Comparison of ENCODE assay signal across 9 mouse cellular contexts in the genomic region with DNA sequence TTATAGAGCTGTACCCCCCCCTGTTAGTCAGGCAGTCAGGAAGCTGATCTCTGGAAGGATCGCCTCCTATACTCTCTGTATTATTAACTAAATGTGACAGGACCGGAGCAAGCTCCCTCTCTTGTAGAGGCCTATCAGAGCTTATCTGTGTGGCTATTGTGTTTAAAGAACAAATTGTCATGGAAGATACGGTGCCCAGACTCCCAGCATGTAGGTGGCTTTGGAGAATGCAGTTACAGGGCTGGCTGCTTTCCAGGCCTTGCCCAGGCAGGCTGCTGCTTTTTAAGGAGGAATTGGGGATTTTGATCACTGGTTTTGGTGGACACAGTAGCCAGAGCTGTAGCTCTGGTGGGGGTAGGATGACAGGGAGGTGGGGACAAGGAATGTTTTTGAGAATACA.
DNase-seq lines count a peak whose midpoint lies in the region; ATAC-seq lines count a peak whose summit lies in the region.
"Had no signal": no experiment of that assay in that cellular context is flagged by ENCODE, and none has a peak within 500 bp of the region (broad histone marks: within the 10 kb centered on the region; RNA-seq: fewer than 3 reads in every experiment).

No protein-coding gene starts in this region.

- H3K9me3 ChIP-seq in embryonic facial prominence, embryonic 12.5 days = no peaks in the 10 kb centered on the region
- H3K9me3 ChIP-seq in embryonic facial prominence, embryonic 10.5 days = no peaks in the 10 kb centered on the region
- H3K9me3 ChIP-seq in liver, embryonic 16.5 days (replicated peaks; ENCODE audit: control insufficient read depth, low read length) = no peaks in the 10 kb centered on the region
- H3K9me3 ChIP-seq in liver, embryonic 11.5 days (ENCODE audit: control insufficient read depth, low read length) = no peaks in the 10 kb centered on the region

- H3K27me3 ChIP-seq in embryonic facial prominence, embryonic 12.5 days = no peaks in the 10 kb centered on the region
- H3K27me3 ChIP-seq in embryonic facial prominence, embryonic 10.5 days (replicated peaks; ENCODE audit: low read depth, poor library complexity, severe bottlenecking) = no peaks in the 10 kb centered on the region
- H3K27me3 ChIP-seq in liver, embryonic 16.5 days (ENCODE audit: control insufficient read depth, insufficient read depth, low read depth, low read length) = no peaks in the 10 kb centered on the region
- no peaks in the 10 kb centered on the region for H3K27me3 ChIP-seq in liver, embryonic 11.5 days (replicated peaks; ENCODE audit: control insufficient read depth, insufficient read depth, low read length)

- 0 out of 2 replicates have a peak overlapping the region, but pooled peaks have one; percentile 61 for H3K27ac ChIP-seq in embryonic facial prominence, embryonic 12.5 days
- no peak overlapping the region for H3K27ac ChIP-seq in embryonic facial prominence, embryonic 10.5 days (replicated peaks)
- H3K27ac ChIP-seq in liver, embryonic 16.5 days (ENCODE audit: low read length) = no peak overlapping the region
- no peak overlapping the region for H3K27ac ChIP-seq in liver, embryonic 11.5 days (ENCODE audit: low read depth, low read length)

- ATAC-seq in embryonic facial prominence, embryonic 12.5 days (ENCODE audit: insufficient number of reproducible peaks, insufficient read depth, low FRiP score, low TSS enrichment) = no peak
- ATAC-seq in liver, embryonic 16.5 days (ENCODE audit: low read depth) = peak; percentile 27
- no peak for ATAC-seq in liver, embryonic 11.5 days (replicated peaks; ENCODE audit: low FRiP score)

- no peak overlapping the region for H3K4me2 ChIP-seq in embryonic facial prominence, embryonic 12.5 days (replicated peaks)
- H3K4me2 ChIP-seq in liver, embryonic 16.5 days (ENCODE audit: low read depth, low read length) = no peak overlapping the region
- H3K4me2 ChIP-seq in liver, embryonic 11.5 days = no peak overlapping the region
- H3K4me2 ChIP-seq: lung, embryonic 14.5 days had no signal

- peaks cover 10% of the 10 kb centered on the region; the same call in 1 of the 2 replicates for H3K36me3 ChIP-seq in embryonic facial prominence, embryonic 12.5 days
- peaks cover 14% of the 10 kb centered on the region for H3K36me3 ChIP-seq in embryonic facial prominence, embryonic 10.5 days (replicated peaks)
- H3K36me3 ChIP-seq in liver, embryonic 16.5 days (ENCODE audit: control insufficient read depth, insufficient read depth) = no peaks in the 10 kb centered on the region; the same call in 1 of the 2 replicates
- H3K36me3 ChIP-seq in liver, embryonic 11.5 days (ENCODE audit: control insufficient read depth, insufficient read depth, low read length) = peaks cover 10% of the 10 kb centered on the region; the same call in 1 of the 2 replicates

- H3K4me3 ChIP-seq in embryonic facial prominence, embryonic 12.5 days = no peak overlapping the region
- H3K4me3 ChIP-seq in embryonic facial prominence, embryonic 10.5 days = no peak overlapping the region
- H3K4me3 ChIP-seq in liver, embryonic 16.5 days (ENCODE audit: low read depth, low read length) = no peak overlapping the region
- H3K4me3 ChIP-seq in liver, embryonic 11.5 days (ENCODE audit: low read depth, low read length) = no peak overlapping the region

- H3K4me1 ChIP-seq in embryonic facial prominence, embryonic 12.5 days = peaks cover 16% of the 10 kb centered on the region
- peaks cover 15% of the 10 kb centered on the region for H3K4me1 ChIP-seq in embryonic facial prominence, embryonic 10.5 days
- peaks cover 18% of the 10 kb centered on the region for H3K4me1 ChIP-seq in liver, embryonic 16.5 days (ENCODE audit: control insufficient read depth, low read depth, low read length)
- peaks cover 13% of the 10 kb centered on the region for H3K4me1 ChIP-seq in liver, embryonic 11.5 days (replicated peaks; ENCODE audit: control insufficient read depth, insufficient read depth, low read length)

- DNase-seq in embryonic facial prominence, embryonic 10.5 days (ENCODE audit: low spot score) = no peak
- DNase-seq in liver, embryonic 11.5 days (ENCODE audit: low spot score) = no peak
- peak; percentile 76 for DNase-seq in cerebellum, adult 9-11 months
- peak; percentile 48 to 51 for DNase-seq in right cerebral cortex, adult 2 months (ENCODE audit: low spot score in 2 of 2)
- no peak for DNase-seq in spleen, postnatal 36 days (ENCODE audit: low spot score in 2 of 2)
- no peak for DNase-seq in thymus, postnatal 25 days

- no peak overlapping the region for H3K9ac ChIP-seq in embryonic facial prominence, embryonic 12.5 days
- no peak overlapping the region for H3K9ac ChIP-seq in liver, embryonic 16.5 days (ENCODE audit: low read depth, low read length)
- no peak overlapping the region for H3K9ac ChIP-seq in liver, embryonic 11.5 days (ENCODE audit: low read depth, low read length)
- H3K9ac ChIP-seq: lung, embryonic 14.5 days had no signal

- WGBS in embryonic facial prominence, embryonic 12.5 days = 24% methylated on average over 3 of the region's 3 CpGs
- 23% methylated on average over 3 of the region's 3 CpGs for WGBS in embryonic facial prominence, embryonic 10.5 days
- WGBS in liver, embryonic 16.5 days (ENCODE audit: insufficient replicate concordance) = 20% methylated on average over 3 of the region's 3 CpGs
- 30% methylated on average over 3 of the region's 3 CpGs for WGBS in liver, embryonic 11.5 days

Comparison
In these comparisons a context has a peak if more than half of its experiments do, and no peak if none do; other contexts are left out.
1. DNase-seq: peak in cerebellum, adult 9-11 months (single experiment) and right cerebral cortex, adult 2 months (2 of 2); none in embryonic facial prominence, embryonic 10.5 days (single experiment), liver, embryonic 11.5 days (single experiment), spleen, postnatal 36 days (0 of 2) and thymus, postnatal 25 days (single experiment).